Mouse (Mus musculus): ENCODE data around the gene Kdm2b. TPM values are rescaled to one million over a fixed set of nuclear protein-coding genes. Genes with fewer than 3 reads are reported as not detected.

The Kdm2b gene
- polyA plus RNA-seq, 1 experiment, result 10.9 TPM

- no peaks in the 10 kb centered on the region for H3K27me3 ChIP-seq (replicated peaks; ENCODE audit: control insufficient read depth, insufficient read depth, low read length)
- no peak for DNase-seq
- no peak overlapping the region for H3K27ac ChIP-seq (ENCODE audit: insufficient read depth, low read depth, low read length)
- peaks cover 18% of the 10 kb centered on the region for H3K4me1 ChIP-seq (ENCODE audit: control insufficient read depth, insufficient read depth, low read length)
- H3K36me3 ChIP-seq (ENCODE audit: control insufficient read depth, insufficient read depth, low read length), result no peaks in the 10 kb centered on the region
- TF ChIP-seq POLR2A (IDR thresholded peaks at IDR 0.05; ENCODE audit: low read depth, low read length) (no peak), CTCF (conservative IDR thresholded peaks at IDR 0.05; ENCODE audit: insufficient read depth, insufficient read length, low read depth, low read length) (no peak)
- no peak overlapping the region for H3K4me3 ChIP-seq (ENCODE audit: insufficient read depth, low read depth, low read length)
- WGBS, result 74% methylated on average over 9 of the region's 9 CpGs
These were observed 102.6 kb downstream of the Kdm2b start for GRCm38 (mm10) chr5:122887033-122887432.

- WGBS, result 54% methylated on average over 7 of the region's 7 CpGs
- no peak overlapping the region for H3K4me3 ChIP-seq (ENCODE audit: insufficient read depth, low read depth, low read length)
- no peak overlapping the region for H3K27ac ChIP-seq (ENCODE audit: insufficient read depth, low read depth, low read length)
- H3K4me1 ChIP-seq (ENCODE audit: control insufficient read depth, insufficient read depth, low read length), result peaks cover 18% of the 10 kb centered on the region
- no peaks in the 10 kb centered on the region for H3K36me3 ChIP-seq (ENCODE audit: control insufficient read depth, insufficient read depth, low read length)
- DNase-seq, result no peak
- no peaks in the 10 kb centered on the region for H3K27me3 ChIP-seq (replicated peaks; ENCODE audit: control insufficient read depth, insufficient read depth, low read length)
- no peak for TF ChIP-seq CTCF (conservative IDR thresholded peaks at IDR 0.05; ENCODE audit: insufficient read depth, insufficient read length, low read depth, low read length)
- TF ChIP-seq POLR2A (IDR thresholded peaks at IDR 0.05; ENCODE audit: low read depth, low read length), result no peak
These were observed 104.9 kb downstream of the Kdm2b start for GRCm38 (mm10) chr5:122884594-122885348.

GRCm38 (mm10) chr5:122883652-122884235 is 105.9 kb downstream of the Kdm2b start:
- Histone ChIP-seq H3K27ac (ENCODE audit: insufficient read depth, low read depth, low read length) (no peak overlapping the region), H3K27me3 (replicated peaks; ENCODE audit: control insufficient read depth, insufficient read depth, low read length) (no peaks in the 10 kb centered on the region), H3K4me3 (ENCODE audit: insufficient read depth, low read depth, low read length) (no peak overlapping the region), H3K4me1 (ENCODE audit: control insufficient read depth, insufficient read depth, low read length) (peaks cover 18% of the 10 kb centered on the region), H3K36me3 (ENCODE audit: control insufficient read depth, insufficient read depth, low read length) (no peaks in the 10 kb centered on the region)
- no peak for DNase-seq
- 41% methylated on average over 2 of the region's 2 CpGs for WGBS
- TF ChIP-seq POLR2A (IDR thresholded peaks at IDR 0.05; ENCODE audit: low read depth, low read length) (no peak), CTCF (conservative IDR thresholded peaks at IDR 0.05; ENCODE audit: insufficient read depth, insufficient read length, low read depth, low read length) (no peak)

DNA sequence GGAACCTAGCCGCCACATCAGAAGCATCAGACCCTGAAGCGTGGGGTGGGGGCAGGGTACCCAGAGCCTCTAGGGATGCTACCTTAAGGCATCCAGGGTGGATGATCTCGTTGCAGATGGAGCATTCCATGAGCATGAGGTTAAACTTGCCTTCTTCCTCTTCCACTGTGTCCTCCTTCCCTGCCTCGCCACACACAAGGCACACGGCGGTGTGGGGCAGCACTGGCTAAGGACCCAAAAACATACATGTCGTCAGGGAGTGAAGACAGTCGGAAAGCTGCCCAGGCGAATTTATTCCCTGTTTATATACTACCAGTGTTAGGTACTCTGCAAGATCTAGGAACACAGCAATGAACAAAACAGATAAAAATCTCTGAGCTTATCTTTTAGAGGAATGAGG is 106.4 kb downstream of the Kdm2b start:
- Histone ChIP-seq H3K27me3 (replicated peaks; ENCODE audit: control insufficient read depth, insufficient read depth, low read length) (no peaks in the 10 kb centered on the region), H3K36me3 (ENCODE audit: control insufficient read depth, insufficient read depth, low read length) (no peaks in the 10 kb centered on the region), H3K4me1 (ENCODE audit: control insufficient read depth, insufficient read depth, low read length) (peaks cover 14% of the 10 kb centered on the region), H3K27ac (ENCODE audit: insufficient read depth, low read depth, low read length) (no peak overlapping the region), H3K4me3 (ENCODE audit: insufficient read depth, low read depth, low read length) (no peak overlapping the region)
- WGBS, result 74% methylated on average over 9 of the region's 9 CpGs
- DNase-seq, result no peak
- TF ChIP-seq CTCF (conservative IDR thresholded peaks at IDR 0.05; ENCODE audit: insufficient read depth, insufficient read length, low read depth, low read length), result no peak
- TF ChIP-seq POLR2A (IDR thresholded peaks at IDR 0.05; ENCODE audit: low read depth, low read length), result no peak

- Histone ChIP-seq H3K27ac (ENCODE audit: insufficient read depth, low read depth, low read length) (no peak overlapping the region), H3K36me3 (ENCODE audit: control insufficient read depth, insufficient read depth, low read length) (no peaks in the 10 kb centered on the region), H3K27me3 (replicated peaks; ENCODE audit: control insufficient read depth, insufficient read depth, low read length) (no peaks in the 10 kb centered on the region), H3K4me1 (ENCODE audit: control insufficient read depth, insufficient read depth, low read length) (peaks cover 8% of the 10 kb centered on the region; the same call in 1 of the 2 replicates), H3K4me3 (ENCODE audit: insufficient read depth, low read depth, low read length) (no peak overlapping the region)
- no peak for TF ChIP-seq POLR2A (IDR thresholded peaks at IDR 0.05; ENCODE audit: low read depth, low read length)
- WGBS, result 67% methylated on average over 18 of the region's 18 CpGs
- DNase-seq, result peak; percentile 77
These were observed 107.2 kb downstream of the Kdm2b start for GRCm38 (mm10) chr5:122882256-122883050.

GRCm38 (mm10) chr5:122881313-122881712 is 108.3 kb downstream of the Kdm2b start:
- 57% methylated on average over 5 of the region's 5 CpGs for WGBS
- H3K4me1 ChIP-seq (ENCODE audit: control insufficient read depth, insufficient read depth, low read length), result peaks cover 8% of the 10 kb centered on the region; the same call in 1 of the 2 replicates
- TF ChIP-seq CTCF (conservative IDR thresholded peaks at IDR 0.05; ENCODE audit: insufficient read depth, insufficient read length, low read depth, low read length) (peak; percentile 83), POLR2A (IDR thresholded peaks at IDR 0.05; ENCODE audit: low read depth, low read length) (no peak)
- no peak overlapping the region for H3K27ac ChIP-seq (ENCODE audit: insufficient read depth, low read depth, low read length)
- peak; percentile 81 for DNase-seq
- no peak overlapping the region for H3K4me3 ChIP-seq (ENCODE audit: insufficient read depth, low read depth, low read length)
- H3K36me3 ChIP-seq (ENCODE audit: control insufficient read depth, insufficient read depth, low read length), result no peaks in the 10 kb centered on the region
- H3K27me3 ChIP-seq (replicated peaks; ENCODE audit: control insufficient read depth, insufficient read depth, low read length), result no peaks in the 10 kb centered on the region
